Mouse (Mus musculus): ENCODE measurements around the gene Nrxn3.

DNA sequence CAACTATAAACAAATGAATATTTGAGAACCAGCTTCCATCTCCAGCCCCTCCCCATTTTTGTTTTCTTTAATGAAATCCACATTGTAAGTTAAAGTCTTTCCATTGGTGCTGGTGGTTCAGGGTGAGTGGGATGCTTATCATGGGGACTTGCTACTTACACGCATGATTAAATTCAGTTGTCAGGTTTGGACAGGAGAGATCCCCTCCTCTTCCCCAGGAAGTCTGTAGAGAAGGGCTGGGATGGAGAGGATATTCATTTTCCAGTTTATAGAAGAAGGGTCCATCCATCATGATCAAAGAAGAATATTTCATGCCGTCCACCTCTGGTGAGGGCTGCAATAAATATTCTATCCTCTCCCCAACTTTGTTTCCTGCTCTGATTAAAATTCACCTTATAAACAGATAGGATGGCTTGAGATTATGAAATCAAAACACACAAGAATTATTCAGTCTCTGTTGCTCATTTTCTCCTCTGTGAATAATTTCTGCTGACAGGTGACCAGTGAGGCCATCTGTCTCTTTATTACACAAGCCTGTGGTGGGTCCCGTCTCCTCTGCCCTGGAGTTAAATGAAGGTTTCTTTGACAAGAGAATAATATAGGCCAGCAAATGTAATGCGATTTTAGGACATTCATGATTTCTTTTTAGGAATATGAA lies 830.7 kb downstream of the Nrxn3 start:
- TF ChIP-seq TCF12 (IDR thresholded peaks at IDR 0.05; ENCODE audit: insufficient read depth, poor library complexity, severe bottlenecking) (no peak), POLR2AphosphoS2 (IDR thresholded peaks at IDR 0.05; ENCODE audit: insufficient read length, low read depth) (no peak), USF1 (IDR thresholded peaks at IDR 0.05; ENCODE audit: low read depth) (no peak), POLR2A (IDR thresholded peaks at IDR 0.05; ENCODE audit: insufficient read length, low read depth) (no peak), MAX (IDR thresholded peaks at IDR 0.05; ENCODE audit: low read depth) (no peak), E2F4 (IDR thresholded peaks at IDR 0.05; ENCODE audit: insufficient read depth) (no peak), TCF3 (IDR thresholded peaks at IDR 0.05; ENCODE audit: insufficient read length, low read depth) (no peak), SRF (IDR thresholded peaks at IDR 0.05; ENCODE audit: control insufficient read depth, insufficient read length, low read depth) (no peak), MYOD1 (IDR thresholded peaks at IDR 0.05; ENCODE audit: control insufficient read depth in 1 of 3, insufficient read length in 2 of 3, low read depth in 2 of 3) (no peak), MYOG (IDR thresholded peaks at IDR 0.05; ENCODE audit: control insufficient read depth in 1 of 3, insufficient read depth in 1 of 3, insufficient read length in 2 of 3, low read depth in 2 of 3) (no peak)
